Mouse (Mus musculus): ENCODE measurements around the gene Dnah7a. TPM values are rescaled to one million over a fixed set of nuclear protein-coding genes. Genes with fewer than 3 reads are reported as not detected.
A peak's percentile ranks its signal among the peaks of the same experiment; 100 is the strongest.
"Not testable (repeated sequence)": the region's sequence is repeated elsewhere in the genome, so short reads cannot be mapped to it uniquely, and the experiment has no call there.

Dnah7a gene
- polyA plus RNA-seq, 1 experiment from 2014 or later: 0.04 TPM

DNA sequence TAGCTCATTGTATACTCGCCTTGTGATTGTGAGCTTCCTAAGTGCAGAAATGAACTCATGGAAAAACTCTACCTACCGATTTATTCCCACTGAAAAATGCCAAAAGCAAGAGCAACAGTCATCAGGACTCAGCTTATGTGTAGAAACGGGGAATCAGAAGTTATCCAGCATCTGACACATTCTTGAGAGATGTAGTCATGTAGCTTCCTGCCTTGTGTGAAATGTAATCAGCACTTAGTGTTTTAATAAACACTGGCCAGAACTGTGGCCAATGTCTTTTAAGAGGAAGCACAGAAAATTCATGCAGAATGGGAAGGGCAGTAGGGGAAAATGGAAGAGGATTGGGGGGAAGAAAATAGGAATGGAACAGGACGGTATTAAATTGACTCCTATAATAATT lies 232.9 kb downstream of the Dnah7a start:
- TF ChIP-seq CTCF (IDR thresholded peaks at IDR 0.05): no peak
- no peaks in the 10 kb centered on the region for H3K27me3 ChIP-seq
- DNase-seq (ENCODE audit: low read depth, low spot score) (peak; percentile 7), ATAC-seq (peak; percentile 84)
- CTCF ChIA-PET: no interaction called here
- POLR2A ChIA-PET: no interaction called here
- in situ Hi-C loops (cut with MboI; ENCODE audit: low pct_unique_long_range_greater_than_20kb): no loop called here

DNA sequence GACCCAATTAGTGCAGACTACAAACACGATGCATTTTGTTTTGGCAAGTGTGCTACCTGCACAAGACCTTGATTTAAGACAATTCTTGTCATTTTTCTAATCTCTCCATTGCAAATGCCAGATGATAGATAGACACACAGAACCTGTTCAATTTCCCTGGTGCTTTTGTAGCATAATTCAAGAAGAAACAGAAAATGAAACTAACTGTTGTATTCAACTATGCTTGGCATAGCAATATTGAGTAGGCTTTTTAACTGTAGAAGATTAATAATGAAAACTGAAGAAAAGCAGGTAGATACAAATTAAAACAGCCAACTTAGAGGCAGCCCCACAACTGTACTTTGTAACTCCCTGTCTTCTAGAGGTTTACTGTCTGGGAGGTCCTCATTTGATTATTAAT lies 234.5 kb downstream of the Dnah7a start:
- in situ Hi-C loops (cut with MboI; ENCODE audit: low pct_unique_long_range_greater_than_20kb); DNase-seq (ENCODE audit: low read depth, low spot score); CTCF ChIA-PET; H3K27me3 ChIP-seq; ATAC-seq; POLR2A ChIA-PET: not testable (repeated sequence)

GRCm38 (mm10) chr1:53467325-53467670 lies 239.3 kb downstream of the Dnah7a start:
- ATAC-seq (no peak), DNase-seq (ENCODE audit: low read depth, low spot score) (no peak)
- CTCF ChIA-PET: no interaction called here
- no peaks in the 10 kb centered on the region for H3K27me3 ChIP-seq
- in situ Hi-C loops (cut with MboI; ENCODE audit: low pct_unique_long_range_greater_than_20kb): no loop called here
- POLR2A ChIA-PET: no interaction called here
- no peak for TF ChIP-seq CTCF (IDR thresholded peaks at IDR 0.05)

- ATAC-seq, POLR2A ChIA-PET: not testable (repeated sequence)
Measured at GRCm38 (mm10) chr1:53466524-53467324, 239.9 kb downstream of the Dnah7a start.

GRCm38 (mm10) chr1:53439173-53439572 lies 267.4 kb downstream of the Dnah7a start:
- CTCF ChIA-PET; POLR2A ChIA-PET; DNase-seq (ENCODE audit: low read depth, low spot score); in situ Hi-C loops (cut with MboI; ENCODE audit: low pct_unique_long_range_greater_than_20kb); H3K27me3 ChIP-seq: not testable (repeated sequence)
- peak; percentile 31 for ATAC-seq

More at GRCm38 (mm10) chr1:53466524-53467324, 239.9 kb downstream of the Dnah7a start:
- CTCF ChIA-PET; in situ Hi-C loops (cut with MboI; ENCODE audit: low pct_unique_long_range_greater_than_20kb); H3K27me3 ChIP-seq; DNase-seq (ENCODE audit: low read depth, low spot score): not testable (repeated sequence)

GRCm38 (mm10) chr1:53432433-53432832 lies 274.2 kb downstream of the Dnah7a start:
- POLR2A ChIA-PET: not testable (repeated sequence)

DNA sequence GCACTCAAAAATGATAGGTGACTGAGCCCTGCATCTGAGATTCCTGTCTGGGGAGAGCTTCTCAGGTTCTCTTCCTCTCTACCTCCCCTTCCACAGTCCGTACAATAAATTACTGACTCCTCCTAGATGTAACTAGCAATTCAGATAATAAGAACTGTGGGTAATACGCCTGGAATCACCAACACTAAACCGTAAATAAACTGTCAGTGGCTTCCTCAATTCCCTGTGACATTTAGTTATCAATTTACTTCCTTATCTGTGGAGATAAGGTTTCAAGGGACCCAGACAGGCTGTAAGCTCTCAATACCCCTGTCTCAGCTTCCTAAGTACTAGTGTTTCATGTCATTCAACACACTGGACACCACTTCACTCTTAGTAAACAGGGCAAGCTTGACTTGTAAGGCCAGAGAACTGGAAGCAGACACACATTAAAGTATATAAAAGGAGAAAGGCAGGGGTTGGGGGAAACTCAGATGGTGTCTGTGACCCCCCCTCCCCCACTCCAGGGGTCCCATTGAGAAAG lies 300.7 kb downstream of the Dnah7a start:
- no peak for TF ChIP-seq CTCF (IDR thresholded peaks at IDR 0.05)
- no peaks in the 10 kb centered on the region for H3K27me3 ChIP-seq
- in situ Hi-C loops (cut with MboI; ENCODE audit: low pct_unique_long_range_greater_than_20kb): no loop called here
- DNase-seq (ENCODE audit: low read depth, low spot score) (no peak), ATAC-seq (no peak)
- ChIA-PET POLR2A (no interaction called here), CTCF (no interaction called here)

More at GRCm38 (mm10) chr1:53432433-53432832, 274.2 kb downstream of the Dnah7a start:
- ATAC-seq; CTCF ChIA-PET; in situ Hi-C loops (cut with MboI; ENCODE audit: low pct_unique_long_range_greater_than_20kb); H3K27me3 ChIP-seq; DNase-seq (ENCODE audit: low read depth, low spot score): not testable (repeated sequence)

- in situ Hi-C loops (cut with MboI; ENCODE audit: low pct_unique_long_range_greater_than_20kb); ATAC-seq; POLR2A ChIA-PET; DNase-seq (ENCODE audit: low read depth, low spot score); CTCF ChIA-PET; H3K27me3 ChIP-seq: not testable (repeated sequence)
Measured at GRCm38 (mm10) chr1:53393936-53394760, 312.4 kb downstream of the Dnah7a start.

- TF ChIP-seq CTCF (IDR thresholded peaks at IDR 0.05): no peak
- DNase-seq (ENCODE audit: low read depth, low spot score): no peak
- no peaks in the 10 kb centered on the region for H3K27me3 ChIP-seq
- in situ Hi-C loops (cut with MboI; ENCODE audit: low pct_unique_long_range_greater_than_20kb): no loop called here
- POLR2A ChIA-PET: no interaction called here
- no peak for ATAC-seq
- CTCF ChIA-PET: no interaction called here
Measured at GRCm38 (mm10) chr1:53388762-53389161, 317.8 kb downstream of the Dnah7a start.

DNA sequence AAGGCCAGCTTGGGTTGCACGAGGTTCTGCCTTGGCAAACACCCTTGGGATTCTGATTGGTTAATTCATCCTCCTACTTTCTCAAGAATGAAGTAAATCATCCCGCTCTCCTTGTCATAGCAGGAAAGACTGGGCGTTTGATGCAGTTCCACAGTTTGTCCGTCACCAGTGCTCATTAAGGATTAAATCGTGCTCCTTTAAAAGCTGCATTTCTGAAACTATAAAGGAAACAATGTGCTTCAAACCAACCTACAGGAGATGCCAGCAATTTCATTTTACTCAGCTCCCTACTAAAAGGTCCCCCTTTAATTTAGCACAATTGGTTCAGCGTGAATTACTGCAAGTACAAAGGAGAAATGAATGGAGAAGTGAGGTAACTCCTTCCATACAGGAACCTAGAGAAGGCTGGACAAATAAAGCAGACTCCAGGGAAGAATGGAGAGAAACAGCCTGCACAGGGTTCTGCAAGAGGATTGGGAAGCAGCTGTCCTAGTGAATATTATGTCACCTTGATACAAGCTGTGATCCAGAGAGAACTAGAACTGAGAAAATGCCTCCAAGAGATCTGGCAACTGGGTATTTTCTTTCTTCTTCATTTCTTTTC lies 322.4 kb downstream of the Dnah7a start:
- ChIA-PET POLR2A (no interaction called here), CTCF (no interaction called here)
- no peak for ATAC-seq
- no peaks in the 10 kb centered on the region for H3K27me3 ChIP-seq
- no peak for TF ChIP-seq CTCF (IDR thresholded peaks at IDR 0.05)
- in situ Hi-C loops (cut with MboI; ENCODE audit: low pct_unique_long_range_greater_than_20kb): no loop called here
- DNase-seq (ENCODE audit: low read depth, low spot score): no peak

DNA sequence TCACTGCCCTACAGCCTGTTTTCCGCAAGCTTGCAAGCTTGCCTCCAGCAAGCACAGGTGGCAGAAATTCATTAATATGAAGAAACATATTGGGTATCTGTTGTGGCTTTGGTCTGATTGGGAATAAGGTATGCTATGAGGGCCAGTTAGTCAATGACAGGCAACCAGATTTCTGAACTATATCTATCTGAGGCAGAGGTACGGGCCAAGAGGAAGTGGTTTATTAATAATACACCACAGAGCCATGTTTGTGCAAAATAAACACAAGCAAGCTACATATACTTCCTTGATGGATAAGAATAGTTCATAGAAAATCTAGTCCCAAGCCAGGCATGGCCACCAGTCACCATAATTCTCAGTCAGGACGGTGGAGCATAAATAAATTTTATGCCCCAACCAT lies 328.9 kb downstream of the Dnah7a start:
- no peak for ATAC-seq
- no peaks in the 10 kb centered on the region for H3K27me3 ChIP-seq
- no peak for DNase-seq (ENCODE audit: low read depth, low spot score)
- ChIA-PET CTCF (no interaction called here), POLR2A (no interaction called here)
- no peak for TF ChIP-seq CTCF (IDR thresholded peaks at IDR 0.05)
- in situ Hi-C loops (cut with MboI; ENCODE audit: low pct_unique_long_range_greater_than_20kb): no loop called here

- POLR2A ChIA-PET; ATAC-seq; H3K27me3 ChIP-seq; DNase-seq (ENCODE audit: low read depth, low spot score); in situ Hi-C loops (cut with MboI; ENCODE audit: low pct_unique_long_range_greater_than_20kb); CTCF ChIA-PET: not testable (repeated sequence)
Measured at GRCm38 (mm10) chr1:53375965-53376364, 330.6 kb downstream of the Dnah7a start.

Measured in Patski (cell line).